Mouse (Mus musculus) liver, adult 2 months (tissue): Measurements from ENCODE around the gene Efcab3. TPM values are rescaled to one million over a fixed set of nuclear protein-coding genes. Genes with fewer than 3 reads are reported as not detected.
A peak's percentile ranks its signal among the peaks of the same experiment; 100 is the strongest.
"Not testable (repeated sequence)": the region's sequence is repeated elsewhere in the genome, so short reads cannot be mapped to it uniquely, and the experiment has no call there.

Experiments used
- DNase-seq: peaks from one replicate; pipeline ENCODE4 v3.0.0-alpha.2; 2011; ENCODE audit warnings: low read depth, low spot score; ENCODE audit errors: extremely low read depth
- H3K27ac ChIP-seq: fragments of 200-500 bp; replicated peaks from 2 replicates; pipeline ENCODE4 v1.5.1; 2012; ENCODE audit warnings: low read depth, mild to moderate bottlenecking, control low read depth, inconsistent platforms, low read length; ENCODE audit not compliant: insufficient read depth
- H3K27me3 ChIP-seq: fragments of 200-500 bp; 2 replicates; pipeline ENCODE4 v1.6.1; 2012; ENCODE audit warnings: mild to moderate bottlenecking, moderate library complexity, low read length, inconsistent platforms; ENCODE audit not compliant: control insufficient read depth, insufficient read depth
- H3K36me3 ChIP-seq: fragments of 200-500 bp; 2 replicates; pipeline ENCODE4 v1.6.1; 2012; ENCODE audit warnings: low read length, inconsistent platforms; ENCODE audit not compliant: control insufficient read depth, insufficient read depth
- H3K4me1 ChIP-seq: fragments of 200-500 bp; 2 replicates; pipeline ENCODE4 v1.6.1; 2011; ENCODE audit warnings: low read length; ENCODE audit not compliant: control insufficient read depth, insufficient read depth
- H3K4me3 ChIP-seq: fragments of 200-500 bp; 2 replicates; pipeline ENCODE4 v1.5.1; 2011; ENCODE audit warnings: low read depth, mild to moderate bottlenecking, control low read depth, low read length, moderate library complexity; ENCODE audit not compliant: insufficient read depth
- H3K79me2 ChIP-seq: fragments of 200-500 bp; 2 replicates; pipeline ENCODE4 v1.6.1; 2012; ENCODE audit warnings: inconsistent platforms, mild to moderate bottlenecking, low read length, moderate library complexity; ENCODE audit not compliant: control insufficient read depth, insufficient read depth
- H3K9ac ChIP-seq: fragments of 200-500 bp; 2 replicates; pipeline ENCODE4 v1.6.1; 2012; ENCODE audit warnings: low read depth, mild to moderate bottlenecking, control low read depth, inconsistent platforms, low read length
- CTCF ChIP-seq: fragments of 200-500 bp; IDR thresholded peaks from 2 replicates; pipeline ENCODE4 v1.5.1; 2011; ENCODE audit warnings: low read depth, low read length, control low read depth
- POLR2A ChIP-seq: fragments of 200-500 bp; IDR thresholded peaks from 2 replicates; pipeline ENCODE4 v1.6.1; 2011; ENCODE audit warnings: low read length, control low read depth; ENCODE audit not compliant: insufficient read depth; ENCODE audit errors: extremely low read depth
- WGBS: fragments of 180-500 bp; shearing (Covaris S2); methylation state at CpG from one replicate; pipeline ENCODE4 v1.1.7; 2018; 5-methylcytosine and 5-hydroxymethylcytosine counted together
- polyA plus RNA-seq: library from polyadenylated mRNA; depleted of rRNA; stranded (reverse); fragments of >200 nt; gene quantifications from 2 replicates; pipeline ENCODE4 v1.2.3, GENCODE M21; 2012
- total RNA-seq: library from RNA; depleted of rRNA; stranded (reverse); fragments of >200 nt; gene quantifications from 2 replicates; pipeline ENCODE4 v1.2.3, GENCODE M21; 2014

The Efcab3 gene
- total and polyA plus RNA-seq, 2 experiments = not detected

GRCm38 (mm10) chr11:105035081-105035480, 28.3 kb upstream of the Efcab3 start:
- no peaks in the 10 kb centered on the region for H3K79me2 ChIP-seq
- DNase-seq = no peak
- H3K27me3 ChIP-seq = no peaks in the 10 kb centered on the region
- WGBS = 62% methylated on average over 1 of the region's 1 CpGs
- H3K9ac ChIP-seq = no peak overlapping the region
- no peak overlapping the region for H3K27ac ChIP-seq
- TF ChIP-seq POLR2A (no peak), CTCF (0 out of 2 replicates have a peak, but pooled peaks have one; percentile 6)
- no peaks in the 10 kb centered on the region for H3K4me1 ChIP-seq
- H3K4me3 ChIP-seq = no peak overlapping the region
- no peaks in the 10 kb centered on the region for H3K36me3 ChIP-seq

- H3K27me3 ChIP-seq, H3K4me3 ChIP-seq, H3K4me1 ChIP-seq, H3K9ac ChIP-seq, H3K79me2 ChIP-seq, DNase-seq, H3K36me3 ChIP-seq, H3K27ac ChIP-seq: not testable (repeated sequence)
- WGBS = 73% methylated on average over 19 of the region's 22 CpGs
Measured at GRCm38 (mm10) chr11:105112448-105112847, 49.1 kb downstream of the Efcab3 start.

- H3K4me1 ChIP-seq = no peaks in the 10 kb centered on the region
- no peaks in the 10 kb centered on the region for H3K36me3 ChIP-seq
- no peaks in the 10 kb centered on the region; the same call in 1 of the 2 replicates for H3K27me3 ChIP-seq
- H3K4me3 ChIP-seq = no peak overlapping the region
- no peaks in the 10 kb centered on the region for H3K79me2 ChIP-seq
- no peak overlapping the region for H3K9ac ChIP-seq
- no peak overlapping the region for H3K27ac ChIP-seq
- no peak for DNase-seq
- WGBS = 94% methylated on average over 7 of the region's 7 CpGs
- no peak for TF ChIP-seq POLR2A
- TF ChIP-seq CTCF = no peak
Measured at GRCm38 (mm10) chr11:105117814-105118213, 54.4 kb downstream of the Efcab3 start.

- Histone ChIP-seq H3K27ac (no peak overlapping the region), H3K4me1 (no peaks in the 10 kb centered on the region; the same call in none of the 2 replicates), H3K4me3 (no peak overlapping the region), H3K79me2 (no peaks in the 10 kb centered on the region), H3K36me3 (no peaks in the 10 kb centered on the region), H3K27me3 (no peaks in the 10 kb centered on the region), H3K9ac (no peak overlapping the region)
- WGBS = 34% methylated on average over 4 of the region's 4 CpGs
- TF ChIP-seq POLR2A (no peak), CTCF (no peak)
- DNase-seq = no peak
Measured at GRCm38 (mm10) chr11:105120551-105121061, 57.2 kb downstream of the Efcab3 start.

- not testable (repeated sequence) for H3K79me2 ChIP-seq, DNase-seq, H3K27ac ChIP-seq, H3K27me3 ChIP-seq, H3K36me3 ChIP-seq, H3K4me3 ChIP-seq, H3K4me1 ChIP-seq, H3K9ac ChIP-seq
- WGBS = 81% methylated on average over 5 of the region's 5 CpGs
Measured at GRCm38 (mm10) chr11:105121792-105122191, 58.4 kb downstream of the Efcab3 start.

GRCm38 (mm10) chr11:105123986-105124385, 60.6 kb downstream of the Efcab3 start:
- Histone ChIP-seq H3K4me3 (no peak overlapping the region), H3K4me1 (peaks cover 4% of the 10 kb centered on the region), H3K36me3 (no peaks in the 10 kb centered on the region), H3K27ac (no peak overlapping the region), H3K79me2 (peaks cover 6% of the 10 kb centered on the region; the same call in 1 of the 2 replicates), H3K9ac (no peak overlapping the region), H3K27me3 (no peaks in the 10 kb centered on the region)
- WGBS = 5% methylated on average over 9 of the region's 9 CpGs
- peak; percentile 89 for DNase-seq
- no peak for TF ChIP-seq POLR2A
- peak; percentile 46 for TF ChIP-seq CTCF
